Mouse (Mus musculus) midbrain, embryonic 16.5 days (tissue): ENCODE measurements at regions not wholly inside any gene's neighbourhood (a gene's known extent, or its start where the extent isn't known, plus 50 kb on each side); places are given as distances from the start of the nearest gene placed in this dataset.

ENCODE experiments used
- microRNA counts: library from miRNA; unstranded; fragments of <30 nt; microRNA quantifications from one replicate; lab custom pipeline; 2016
- microRNA-seq: library from miRNA; unstranded; fragments of <30 nt; microRNA quantifications from one replicate; pipeline ENCODE4, GENCODE M21; 2017

MicroRNA genes in the stretch of these regions (microRNA counts, 519-probe panel; counts per million panel counts)
- 3,553 counts per million, percentile 95 among the panel's probes with 10 or more counts for microRNA mmu-miR-100 (lab: Ali Mortazavi, UCI)
- 2,781 counts per million, percentile 83 among the panel's probes with 10 or more counts for microRNA mmu-miR-125b-3p (lab: Ali Mortazavi, UCI)

Small RNA genes in the stretch of these regions (microRNA-seq; reads per million reads assigned to microRNA genes)
- gene Mir100 (37,493 reads per million, percentile 99 among the genes with 10 or more reads in this experiment), gene Mir125b-1 (2,549 reads per million, percentile 85 among the genes with 10 or more reads in this experiment), gene Mirlet7a-2 (211 reads per million, percentile 61 among the genes with 10 or more reads in this experiment)
